Mouse (Mus musculus): ENCODE data around the gene Ninj2.
A peak's percentile ranks its signal among the peaks of the same experiment; 100 is the strongest.
"Not testable (repeated sequence)": the region's sequence is repeated elsewhere in the genome, so short reads cannot be mapped to it uniquely, and the experiment has no call there.

The Ninj2 gene

DNA sequence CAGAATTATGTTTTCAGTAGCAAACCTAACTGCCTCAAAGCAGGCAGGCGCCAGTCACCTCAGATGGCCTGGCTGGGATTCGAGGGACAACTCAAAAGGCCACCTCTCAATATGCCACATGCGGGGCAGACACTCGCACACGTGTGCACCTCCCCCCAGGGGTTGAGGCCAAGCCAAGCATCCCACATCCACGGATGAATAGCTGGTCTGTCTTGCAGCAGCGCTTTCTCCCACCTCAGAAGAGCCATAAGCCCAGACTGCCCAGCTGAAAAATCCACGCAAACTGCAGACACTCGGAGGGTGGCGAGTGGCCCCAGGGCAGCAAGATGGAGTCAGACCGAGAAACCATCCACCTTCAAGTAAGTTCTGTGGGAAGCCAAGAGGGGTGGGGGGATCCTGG is at the start of gene Ninj2:
Gene Ninj2 (plus strand): TSS at position 251 of the 400 bp plus-strand sequence.
- no peak for DNase-seq (ENCODE audit: low spot score)

DNA sequence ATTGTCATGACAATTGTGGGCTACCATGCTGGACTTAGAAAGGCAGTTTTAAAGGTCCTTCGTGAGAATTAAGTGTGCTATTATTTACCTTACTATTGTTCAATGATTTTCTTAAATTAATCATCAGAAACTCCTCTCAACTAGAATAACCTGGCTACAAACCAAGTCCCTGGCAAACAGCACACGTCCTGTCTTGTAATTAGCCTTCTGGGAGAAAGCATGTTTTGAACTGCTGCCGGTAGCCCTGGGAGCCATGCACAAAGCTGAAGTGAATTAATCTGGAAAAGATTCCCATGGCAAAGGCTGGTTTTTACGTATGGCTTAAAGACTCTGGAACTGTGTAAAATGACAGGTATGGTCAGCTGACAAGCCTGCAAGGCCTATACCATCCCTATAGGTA is 47.7 kb upstream of the Ninj2 start:
- DNase-seq (ENCODE audit: low spot score): no peak

DNA sequence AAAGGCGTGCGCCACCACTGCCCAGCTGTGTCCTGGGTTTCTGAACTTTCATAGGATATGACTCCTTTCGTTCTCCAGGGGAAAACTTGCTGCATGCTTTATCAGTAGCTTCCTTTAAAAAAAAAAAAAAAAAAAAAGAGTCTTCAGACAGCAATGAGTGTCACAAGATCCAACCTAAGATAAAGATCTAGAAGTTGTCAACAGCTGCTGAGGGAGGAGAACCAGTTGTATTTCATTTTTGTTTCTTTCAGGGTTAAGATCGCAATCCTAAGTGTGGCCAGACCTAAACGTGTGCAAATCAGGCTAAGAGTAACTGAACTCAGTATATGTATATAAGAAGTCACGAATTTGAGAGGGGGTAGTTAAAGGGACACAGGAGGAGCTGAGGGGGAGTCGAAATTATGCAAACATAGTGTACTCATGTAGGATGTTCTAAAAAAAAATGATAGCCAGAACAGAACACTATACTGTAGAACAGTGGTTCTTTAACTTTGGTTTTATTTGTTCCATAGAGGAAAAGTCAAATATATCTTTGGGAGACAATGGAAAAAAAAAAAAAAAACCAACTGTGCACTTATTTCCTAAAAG is 45.4 kb upstream of the Ninj2 start:
- no peak for DNase-seq (ENCODE audit: low spot score)

DNA sequence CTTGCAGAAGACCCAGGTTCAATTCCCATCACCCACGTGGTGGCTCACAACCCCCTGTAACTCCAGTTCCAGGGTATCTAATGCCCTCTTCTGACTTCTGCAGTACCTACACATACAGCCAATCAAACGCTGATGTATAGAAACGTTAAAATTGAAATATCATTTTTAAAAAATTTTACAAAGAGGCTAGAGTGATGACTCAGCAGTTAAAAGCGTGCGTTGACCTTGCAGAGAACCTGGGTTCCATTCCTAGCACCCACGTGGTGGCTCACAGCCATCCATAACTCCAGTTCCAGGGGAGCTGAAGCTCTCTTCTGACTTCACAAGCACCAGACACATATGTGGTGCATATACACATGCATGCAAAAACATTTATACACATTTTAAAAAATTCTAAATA is 38.7 kb upstream of the Ninj2 start:
- no peak for DNase-seq (ENCODE audit: low spot score)

DNA sequence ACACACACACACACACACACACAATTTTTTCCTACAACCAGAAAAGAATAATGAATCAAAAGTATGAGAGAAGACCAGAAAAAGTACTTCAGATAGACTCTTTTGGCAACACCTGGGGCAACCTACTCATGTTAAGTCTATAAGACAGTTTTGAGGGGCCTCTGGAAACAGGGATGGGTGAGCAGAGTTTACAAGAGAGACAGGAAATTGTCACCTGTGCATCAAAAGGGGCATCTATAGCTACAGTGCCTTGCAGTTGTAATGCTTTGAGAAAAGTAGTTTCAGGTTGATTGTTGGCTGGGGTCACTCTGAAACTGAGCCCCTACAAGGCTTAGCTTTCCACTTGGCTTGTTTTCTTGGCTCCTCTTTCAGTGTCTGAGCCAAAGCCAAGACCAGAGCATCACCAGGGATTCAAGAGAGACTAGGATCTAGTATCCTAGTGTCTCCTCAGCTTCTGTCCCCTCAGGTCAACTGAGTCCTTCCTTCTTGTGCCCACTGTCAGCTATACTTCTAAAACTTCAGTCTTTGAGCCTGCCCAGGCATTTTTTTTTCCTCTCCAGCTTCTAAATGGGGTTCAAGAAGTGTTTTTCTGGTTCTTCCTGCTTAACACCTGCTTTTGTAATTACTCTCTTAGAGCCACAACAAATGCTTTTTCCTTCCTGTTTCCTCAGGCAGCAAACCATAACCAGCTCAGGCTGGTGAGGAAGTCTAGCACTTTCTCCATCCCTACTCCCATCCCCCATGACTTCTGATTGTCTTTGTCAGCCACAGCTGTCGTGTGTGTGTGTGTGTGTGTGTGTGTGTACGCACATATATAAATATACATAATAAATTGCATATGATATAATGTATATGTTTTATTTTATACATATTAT is 37.2 kb upstream of the Ninj2 start:
- DNase-seq (ENCODE audit: low spot score): no peak

DNA sequence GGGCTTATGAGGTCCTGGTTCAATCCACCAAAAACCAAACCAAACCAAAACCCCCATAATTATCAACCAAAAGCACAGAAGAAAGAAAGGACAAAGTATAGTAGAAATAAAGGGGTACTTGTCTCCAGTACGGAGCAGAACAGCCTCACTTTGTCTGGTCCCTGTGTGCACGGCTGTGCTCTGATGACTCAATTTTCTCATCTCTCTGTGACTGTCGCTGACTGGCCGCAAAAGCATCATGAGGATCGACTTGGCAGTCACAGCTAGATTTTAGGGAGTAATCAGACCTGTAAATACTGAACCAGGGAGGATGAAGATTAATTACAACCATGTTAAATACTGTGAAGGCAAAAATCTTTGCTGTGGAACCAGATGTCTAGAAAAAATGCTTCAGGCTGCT is 30.2 kb upstream of the Ninj2 start:
- DNase-seq (ENCODE audit: low spot score): no peak

DNA sequence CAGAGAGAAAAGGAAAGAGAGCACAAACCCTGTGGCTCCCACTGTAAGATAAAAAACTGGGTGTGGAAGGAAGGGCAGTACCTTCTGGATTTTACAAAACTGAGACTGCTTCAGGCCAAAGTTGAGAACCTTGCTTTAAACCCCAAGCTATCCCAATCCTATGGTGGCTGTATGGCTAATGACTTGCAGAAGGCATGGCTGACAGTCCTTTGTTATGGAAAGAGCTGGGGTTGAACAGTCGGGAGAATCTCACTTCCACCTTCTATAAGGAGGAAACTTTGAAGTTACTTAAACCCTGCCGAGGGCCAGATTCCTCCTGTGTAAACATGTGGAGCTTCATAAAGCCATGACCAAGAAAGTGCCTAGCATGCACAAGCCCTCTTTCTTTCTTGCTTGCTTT is 28.5 kb upstream of the Ninj2 start:
- DNase-seq (ENCODE audit: low spot score): no peak

DNA sequence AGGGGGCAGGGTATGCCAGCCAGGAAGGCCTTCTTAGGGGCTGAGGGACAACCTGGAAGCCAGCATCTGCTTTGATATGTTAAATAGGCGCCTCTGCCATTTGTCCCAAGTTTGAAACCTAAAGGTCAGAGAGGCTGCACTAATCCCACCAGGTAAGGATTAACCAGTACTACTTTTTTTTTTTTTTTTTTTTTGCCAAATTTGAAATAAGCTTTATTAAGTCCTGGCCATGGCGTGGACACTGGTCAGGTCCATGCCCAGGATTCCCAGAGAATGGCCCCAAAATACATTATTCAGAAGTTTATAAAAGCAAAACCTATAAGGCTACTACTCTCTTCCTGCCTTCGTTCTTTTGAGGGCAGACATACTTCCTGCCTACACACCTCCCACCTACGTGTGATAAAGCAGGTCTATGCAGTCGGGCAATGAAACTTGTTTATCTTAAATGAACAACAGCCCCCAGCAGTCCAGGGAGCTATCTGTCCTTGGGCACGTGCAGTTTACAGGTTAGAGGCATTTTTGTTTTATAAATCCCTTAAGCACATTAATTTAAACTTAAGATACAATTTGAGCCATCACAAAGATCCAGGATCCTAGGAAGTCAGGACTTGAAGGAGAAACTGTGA is 27.5 kb upstream of the Ninj2 start:
- no peak for DNase-seq (ENCODE audit: low spot score)

DNA sequence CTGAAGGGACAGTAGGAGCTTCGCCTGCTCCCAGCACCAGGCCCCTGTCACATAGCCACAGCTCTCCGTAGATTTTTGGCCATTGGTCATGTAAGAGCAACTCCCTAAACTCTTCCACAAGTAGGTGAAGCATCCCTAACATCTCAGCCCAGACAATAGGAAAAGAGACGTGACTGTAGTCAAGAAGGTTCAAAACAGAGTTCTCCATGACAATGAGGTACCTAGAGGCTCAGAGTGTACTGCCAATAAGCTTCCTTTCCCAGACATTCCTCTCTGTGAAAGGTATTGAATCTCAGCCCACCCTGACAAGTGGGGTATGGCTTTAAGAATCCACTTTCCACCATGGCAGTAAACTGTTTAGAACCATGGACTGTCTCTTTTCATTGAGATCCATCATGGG is 23.6 kb upstream of the Ninj2 start:
- DNase-seq (ENCODE audit: low spot score): no peak

DNA sequence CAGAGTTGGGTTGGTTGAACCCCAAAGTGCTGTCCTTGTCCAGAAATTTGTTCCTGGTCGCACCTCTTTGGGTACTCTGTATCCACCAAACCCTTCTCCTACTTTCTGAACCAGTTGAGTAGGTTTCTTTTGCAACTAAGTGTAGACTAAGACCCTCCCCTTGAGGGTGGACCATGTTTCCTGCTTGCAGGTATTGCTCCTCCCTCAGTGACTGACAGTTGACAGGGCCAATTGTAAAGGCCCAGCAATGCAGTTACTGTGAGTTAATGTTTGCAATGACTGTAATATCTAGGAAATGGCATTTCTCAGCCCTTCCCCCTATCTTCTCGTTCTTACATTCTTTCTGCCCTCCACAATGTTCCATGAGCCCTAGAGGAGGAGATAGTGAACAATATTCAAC is 20.5 kb upstream of the Ninj2 start:
- DNase-seq (ENCODE audit: low spot score): peak; percentile 36

DNA sequence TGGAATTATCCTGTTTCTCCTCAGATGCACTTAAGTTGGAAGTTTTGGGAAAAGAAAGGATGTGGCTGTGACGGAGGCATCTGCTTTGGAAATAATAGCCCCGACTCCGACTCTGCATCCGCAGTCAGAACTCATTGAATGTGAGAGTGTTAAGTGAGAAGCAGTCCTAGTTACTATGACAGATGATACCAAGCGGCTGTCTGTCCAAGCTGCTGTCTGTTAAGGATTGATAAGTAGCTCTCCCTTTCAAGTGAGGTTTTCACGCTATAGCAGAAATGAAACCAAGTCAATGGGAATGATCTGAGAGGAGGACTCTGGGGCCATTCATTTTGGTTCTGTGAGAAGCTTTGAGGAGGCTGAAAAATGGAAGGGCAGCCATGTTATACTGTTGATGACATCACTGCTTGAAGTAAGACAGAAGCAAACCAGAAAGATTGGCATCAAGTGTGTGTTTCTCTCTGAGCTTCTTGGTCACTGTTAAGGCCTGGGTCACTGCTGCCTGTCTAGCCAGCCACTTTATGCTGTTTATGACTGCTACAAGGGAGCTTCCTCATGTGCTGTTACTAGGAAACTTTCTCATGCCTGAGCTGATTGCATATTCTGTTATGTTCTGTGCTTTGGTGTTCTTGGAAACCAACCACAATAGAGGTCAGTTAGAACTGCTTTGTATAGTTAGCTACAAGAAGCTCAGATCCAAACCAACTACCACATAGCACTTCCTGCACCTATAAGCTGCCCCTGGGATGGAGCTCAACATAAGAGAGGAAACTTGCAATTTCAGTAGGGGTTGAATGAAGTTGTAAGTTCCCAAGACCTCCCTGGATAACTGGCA is 16.3 kb upstream of the Ninj2 start:
- no peak for DNase-seq (ENCODE audit: low spot score)

DNA sequence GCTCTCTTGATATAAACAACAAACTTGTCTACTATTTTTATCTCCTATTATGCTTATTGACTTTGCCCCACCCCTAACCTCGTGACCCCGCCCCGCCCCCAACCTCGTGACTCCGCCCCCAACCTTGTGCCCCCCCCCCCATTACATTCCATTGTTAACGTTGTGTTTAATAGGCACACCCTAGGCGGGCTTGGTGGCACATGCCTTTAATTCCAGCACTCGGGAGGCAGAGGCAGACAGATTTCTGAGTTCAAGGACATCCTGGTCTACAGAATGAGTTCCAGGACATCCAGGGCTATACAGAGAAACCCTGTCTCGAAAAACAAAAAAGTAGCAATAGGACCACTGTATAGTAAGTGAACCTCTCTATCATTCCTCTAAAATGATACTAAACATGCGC is 13.6 kb upstream of the Ninj2 start:
- DNase-seq (ENCODE audit: low spot score): no peak

DNA sequence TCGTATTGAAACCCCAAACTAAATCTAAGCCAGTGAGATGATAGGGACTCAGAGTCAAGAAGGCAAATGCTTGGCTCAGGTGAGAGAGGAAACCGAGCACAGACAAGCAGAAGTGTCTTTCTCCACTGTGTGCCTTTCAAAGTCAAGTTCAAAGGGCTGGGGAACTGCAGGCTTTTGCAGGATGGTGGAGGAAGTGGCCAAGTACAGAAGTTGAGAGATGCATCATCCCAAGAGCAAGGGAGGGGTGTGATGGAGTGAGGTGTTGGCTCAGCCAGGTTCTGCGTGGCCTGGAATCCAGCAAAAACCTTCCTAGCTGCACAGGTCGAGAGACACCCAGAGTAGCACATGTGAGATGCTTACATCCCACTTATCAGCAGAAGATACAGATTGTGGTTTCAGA is 11.6 kb upstream of the Ninj2 start:
- DNase-seq (ENCODE audit: low spot score): no peak

DNA sequence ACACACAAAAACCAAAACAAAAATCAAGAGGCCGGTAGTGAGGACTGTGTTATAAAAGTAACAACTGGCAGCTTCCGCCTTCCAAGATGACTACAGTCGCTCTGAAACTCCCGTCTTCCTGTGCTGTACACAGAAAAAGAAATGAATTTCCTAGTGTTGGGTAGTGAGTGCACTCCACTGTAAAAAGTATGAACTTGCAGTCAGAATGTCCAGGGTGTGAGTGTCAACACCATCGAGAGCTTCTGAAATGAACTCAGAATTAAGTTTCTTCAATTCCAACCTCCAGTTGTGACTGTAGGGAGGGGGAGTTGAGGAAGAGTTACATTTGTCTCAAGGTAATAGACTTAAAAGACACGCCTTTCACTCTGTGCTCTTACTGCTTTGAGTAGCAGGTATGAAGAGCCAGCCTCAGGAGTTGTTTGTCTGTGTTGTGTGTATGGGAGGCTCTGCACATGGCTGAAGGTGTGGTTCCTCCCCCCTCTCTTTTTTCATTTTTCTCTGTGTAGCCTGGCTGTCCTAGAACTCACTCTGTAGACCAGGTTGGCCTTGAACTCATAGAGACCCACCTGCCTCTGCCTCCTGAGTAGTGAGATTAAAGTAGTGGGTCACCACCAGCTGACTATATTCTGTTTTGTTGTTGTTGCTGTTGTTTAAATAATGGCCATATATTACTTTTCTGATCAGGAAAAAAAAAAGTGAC is 10.7 kb upstream of the Ninj2 start:
- DNase-seq (ENCODE audit: low spot score): no peak

DNA sequence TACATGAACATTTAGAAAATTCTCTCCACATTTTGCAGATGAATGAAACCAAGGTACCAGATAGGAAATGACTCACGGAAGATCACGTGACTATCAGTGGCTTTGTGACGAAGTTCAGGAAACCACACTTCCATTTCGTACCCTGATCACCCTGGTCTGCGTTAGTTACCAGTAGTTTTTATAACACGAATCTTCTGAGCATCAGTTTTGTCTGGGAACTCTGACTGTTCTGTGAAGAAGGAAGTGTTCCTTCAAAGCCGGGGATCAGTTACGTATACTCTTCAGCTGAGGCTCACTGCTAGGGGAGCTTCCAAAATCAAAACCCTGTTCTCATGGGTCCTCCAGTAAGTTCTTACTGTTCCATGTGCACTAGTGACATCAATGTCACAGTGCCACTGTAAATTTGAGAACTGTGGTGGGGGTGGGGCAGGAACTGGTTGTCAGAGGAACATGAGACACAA is 10.2 kb upstream of the Ninj2 start:
- DNase-seq (ENCODE audit: low spot score): no peak

DNA sequence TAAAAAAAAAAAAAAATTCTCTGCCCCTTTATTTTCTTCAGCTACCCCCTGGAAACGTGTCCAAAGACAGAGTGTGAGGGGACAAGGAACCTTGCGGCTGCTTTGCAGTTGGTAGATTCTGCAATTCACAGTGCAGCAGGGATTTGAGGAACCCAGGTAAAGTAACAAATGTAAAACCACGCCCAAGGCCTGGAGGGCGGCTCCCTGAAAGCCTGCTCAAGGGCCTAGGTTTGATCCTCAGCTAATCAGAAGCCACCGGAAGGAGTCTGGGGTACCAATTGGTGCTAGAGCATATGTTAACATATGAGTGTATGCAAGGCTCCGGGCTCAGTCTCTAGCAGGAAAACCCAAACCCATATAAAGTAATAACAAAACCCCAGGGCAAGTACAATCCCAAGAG is 9.7 kb upstream of the Ninj2 start:
- DNase-seq (ENCODE audit: low spot score): no peak

DNA sequence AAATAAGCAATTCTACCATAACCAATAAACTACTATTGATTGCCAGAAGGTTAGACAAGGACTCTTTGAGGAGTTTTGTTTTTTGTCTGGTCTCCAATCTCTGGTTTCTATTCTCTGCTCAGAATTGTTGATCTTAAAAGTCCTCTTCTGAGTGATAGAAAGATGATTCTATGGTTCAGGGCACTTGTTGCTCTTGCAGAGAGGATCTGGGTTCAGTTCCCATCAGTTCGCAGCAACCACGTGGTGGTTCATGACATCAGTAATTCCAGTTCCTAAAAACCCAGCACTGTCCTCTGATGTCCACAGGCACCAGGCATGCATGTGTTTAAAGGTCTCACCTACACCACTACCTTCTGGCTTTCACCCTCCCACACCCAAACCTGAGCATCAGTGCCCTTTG is 8.2 kb upstream of the Ninj2 start:
- no peak for DNase-seq (ENCODE audit: low spot score)

DNA sequence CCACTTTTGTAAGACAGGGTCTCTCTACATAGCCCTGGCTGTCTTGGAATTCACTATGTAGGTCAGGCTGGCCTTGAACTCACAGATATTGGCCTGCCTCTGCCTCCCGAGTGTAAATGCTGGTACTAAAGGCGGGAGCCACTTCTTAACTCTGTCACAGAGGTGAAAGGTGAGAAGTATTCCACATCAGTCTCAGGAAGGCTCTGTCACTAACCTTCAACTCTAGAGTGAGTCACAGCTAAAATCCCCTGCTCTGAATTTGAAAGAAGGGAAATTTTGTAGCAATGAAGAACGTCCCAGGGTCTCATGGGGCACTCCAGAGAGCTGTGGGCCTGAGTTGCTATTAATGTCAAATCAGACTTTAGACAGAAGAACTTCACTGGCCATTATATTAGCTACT is 7.3 kb upstream of the Ninj2 start:
- no peak for DNase-seq (ENCODE audit: low spot score)

DNA sequence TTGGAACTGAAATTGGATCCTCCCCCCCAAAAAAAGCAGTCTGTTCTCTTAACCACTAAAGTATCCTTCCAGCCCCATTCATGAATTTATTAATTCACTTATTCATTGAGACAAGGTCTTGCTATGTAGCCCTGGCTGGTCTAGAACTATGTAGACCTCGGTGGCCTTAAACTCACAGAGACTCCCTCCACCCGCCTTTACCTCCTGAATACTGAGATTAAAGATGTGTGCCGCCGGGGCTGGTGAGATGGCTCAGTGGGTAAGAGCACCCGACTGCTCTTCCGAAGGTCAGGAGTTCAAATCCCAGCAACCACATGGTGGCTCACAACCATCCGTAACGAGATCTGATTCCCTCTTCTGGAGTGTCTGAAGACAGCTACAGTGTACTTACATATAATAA is 6.1 kb upstream of the Ninj2 start:
- not testable (repeated sequence) for DNase-seq (ENCODE audit: low spot score)

DNA sequence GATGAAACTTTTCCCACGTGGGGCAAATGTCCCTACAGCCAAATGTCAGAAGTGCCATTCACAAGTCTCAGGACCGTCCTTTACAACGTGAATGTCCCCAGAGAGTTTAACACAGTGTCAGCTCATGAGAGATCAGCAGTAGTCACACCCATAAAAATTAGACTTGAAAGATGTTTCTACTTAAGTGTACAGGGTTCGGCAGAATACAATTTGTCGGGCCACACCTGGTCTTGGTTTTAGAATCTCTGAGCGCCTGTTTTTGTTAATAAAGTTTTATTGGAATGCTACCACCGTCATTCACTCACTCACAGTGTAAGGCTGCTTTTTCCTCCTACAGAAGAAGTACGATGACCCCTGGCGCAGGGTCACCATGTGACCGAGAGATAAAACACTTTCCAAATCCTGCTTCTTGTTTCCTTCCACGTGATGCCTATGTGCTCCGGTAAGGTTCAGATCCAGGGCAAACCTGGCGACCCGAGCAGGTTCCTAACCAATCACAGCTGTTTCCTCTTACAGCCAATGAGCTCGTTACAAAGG is 2.4 kb upstream of the Ninj2 start:
- DNase-seq (ENCODE audit: low spot score): no peak

DNA sequence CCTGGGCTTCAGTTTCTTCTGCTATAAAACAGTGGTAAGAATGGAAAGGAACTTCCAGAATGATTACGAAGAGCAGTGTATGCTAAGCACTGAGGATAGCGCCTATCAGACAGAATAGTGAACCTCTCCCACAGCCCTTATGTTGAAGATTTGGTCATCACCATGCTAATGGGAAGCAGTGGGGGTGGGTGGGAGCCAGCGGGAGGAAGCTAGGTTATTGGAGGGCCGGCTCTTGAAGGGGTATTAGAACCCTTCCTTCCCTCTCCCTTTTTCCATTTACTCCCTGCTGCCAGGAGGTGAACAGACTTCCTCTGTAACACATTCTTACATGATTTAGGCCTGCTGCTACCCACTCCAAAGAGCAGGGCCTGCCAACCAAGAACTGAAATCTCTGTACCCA is 1.2 kb upstream of the Ninj2 start:
- DNase-seq (ENCODE audit: low spot score): no peak

All from urinary bladder, postnatal 14 days (tissue).